Mouse (Mus musculus): ENCODE data around the gene Phb. TPM values are rescaled to one million over a fixed set of nuclear protein-coding genes. Genes with fewer than 3 reads are reported as not detected.
A peak's percentile ranks its signal among the peaks of the same experiment; 100 is the strongest.

The Phb gene
- polyA plus RNA-seq, 1 experiment from 2014 or later = 184 TPM

DNA sequence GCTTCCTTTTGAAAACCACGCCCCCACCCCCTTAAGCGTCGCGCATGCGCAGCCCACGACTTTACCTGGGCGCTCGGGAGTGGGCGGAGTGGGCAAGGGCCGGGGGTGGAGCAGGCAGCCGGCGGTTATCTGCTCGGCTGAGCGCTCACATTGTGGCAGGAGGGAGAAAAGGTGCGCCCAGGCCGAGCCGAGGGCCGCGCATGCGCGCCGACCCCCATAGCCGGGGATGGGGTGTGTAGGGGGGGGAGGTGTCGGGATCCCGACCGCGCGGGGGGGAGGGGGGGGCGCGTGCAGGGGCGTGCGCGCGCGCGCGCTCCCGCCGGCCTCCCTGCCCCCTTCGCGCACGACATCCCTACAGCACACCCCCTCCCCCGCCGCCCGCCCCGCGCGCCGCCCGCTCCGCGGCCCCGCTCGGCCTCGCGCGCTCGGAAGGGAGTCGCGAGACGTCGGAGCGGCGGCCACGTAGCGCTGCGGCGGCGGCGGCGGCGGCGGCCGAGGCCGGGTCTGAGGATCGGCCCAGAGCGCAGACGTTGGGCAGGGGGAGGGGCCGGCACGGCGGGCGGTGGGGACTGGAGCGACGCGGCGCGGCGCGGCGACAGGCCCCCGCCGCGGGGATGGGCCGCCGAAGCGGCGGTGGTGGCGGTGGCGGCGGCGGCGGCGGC is 45.9 kb downstream of the Phb start, which contains the start of gene Zfp652:
Gene Zfp652, plus strand, starts transcription at position 111 of the 662 bp plus-strand sequence.
- Histone ChIP-seq H3K36me3 (no peaks in the 10 kb centered on the region), H3K27ac (peak within 1 kb of the TSS; percentile 96), H3K27me3 (no peaks in the 10 kb centered on the region), H3K4me3 (replicated peaks) (peak within 1 kb of the TSS; percentile 92), H3K9ac (peak within 1 kb of the TSS; percentile 97), H3K9me3 (replicated peaks) (no peaks in the 10 kb centered on the region), H3K4me1 (replicated peaks) (peaks cover 69% of the 10 kb centered on the region), H3K4me2 (peak within 1 kb of the TSS; percentile 99)
- peak; percentile 86 for ATAC-seq (ENCODE audit: low read depth)
- WGBS (ENCODE audit: insufficient replicate concordance) = under 1% methylated on average over 55 of the region's 103 CpGs
- DNase-seq = peak; percentile 87

DNA sequence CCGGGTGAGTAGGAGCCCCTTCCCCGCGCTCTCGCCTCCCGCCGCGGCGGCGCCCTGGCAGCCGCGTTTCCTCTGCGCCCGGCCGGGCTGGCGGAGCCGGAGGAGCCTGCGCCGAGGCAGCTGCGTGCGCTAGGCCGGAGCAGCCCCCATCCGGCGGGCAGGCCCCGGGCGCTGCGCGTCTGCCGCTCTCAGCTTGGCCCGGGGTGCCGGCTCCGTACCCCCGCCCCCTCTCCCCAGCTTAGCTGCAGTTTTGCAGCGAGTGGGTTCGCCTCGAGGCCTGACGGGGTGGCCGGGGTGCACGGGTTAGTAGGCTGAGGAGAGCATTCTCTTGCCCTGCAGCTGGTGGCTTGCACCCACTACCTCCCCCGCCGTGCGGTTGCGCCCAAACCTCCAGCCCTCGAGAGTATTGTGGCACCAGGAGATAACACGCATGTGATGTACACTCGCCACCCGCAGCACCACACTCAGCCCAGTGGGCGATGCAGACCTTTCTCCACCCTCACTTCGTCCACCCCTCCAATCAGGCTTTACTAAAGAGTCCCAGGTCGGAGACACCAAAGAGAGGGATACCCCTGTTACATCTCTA is 46.6 kb downstream of the Phb start:
- ATAC-seq (ENCODE audit: low read depth) (peak; percentile 73), DNase-seq (peak; percentile 64)
- Histone ChIP-seq H3K9ac (peak overlapping the region; percentile 97), H3K36me3 (no peaks in the 10 kb centered on the region), H3K9me3 (replicated peaks) (no peaks in the 10 kb centered on the region), H3K4me1 (replicated peaks) (peaks cover 63% of the 10 kb centered on the region), H3K27me3 (no peaks in the 10 kb centered on the region), H3K27ac (peak overlapping the region; percentile 96), H3K4me3 (replicated peaks) (peak overlapping the region; percentile 92), H3K4me2 (peak overlapping the region; percentile 99)
- under 1% methylated on average over 44 of the region's 49 CpGs for WGBS (ENCODE audit: insufficient replicate concordance)

DNA sequence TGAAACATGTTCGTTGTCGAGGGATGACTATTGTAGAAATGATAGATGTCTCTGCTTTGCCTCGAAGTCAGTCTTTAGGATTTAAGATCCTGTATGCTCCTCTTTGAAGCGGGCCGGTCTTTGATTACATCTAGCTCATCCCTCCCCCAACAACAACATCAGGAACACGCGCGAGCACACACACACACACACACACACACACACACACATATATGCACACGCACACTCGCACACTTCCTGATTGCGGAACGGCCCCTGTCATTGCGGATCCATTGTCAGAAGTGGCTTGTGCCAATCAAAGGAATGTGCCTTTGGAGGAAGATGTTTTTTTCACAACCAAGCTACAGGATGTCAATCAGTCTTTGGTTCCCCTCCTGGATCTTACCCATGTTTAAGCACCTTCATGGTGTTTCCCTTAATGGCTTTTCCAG is 47.1 kb downstream of the Phb start:
- under 1% methylated on average over 13 of the region's 13 CpGs for WGBS (ENCODE audit: insufficient replicate concordance)
- DNase-seq = no peak
- Histone ChIP-seq H3K4me2 (peak overlapping the region; percentile 99), H3K9ac (peak overlapping the region; percentile 97), H3K27me3 (no peaks in the 10 kb centered on the region), H3K27ac (peak overlapping the region; percentile 96), H3K4me3 (replicated peaks) (peak overlapping the region; percentile 92), H3K4me1 (replicated peaks) (peaks cover 62% of the 10 kb centered on the region), H3K36me3 (no peaks in the 10 kb centered on the region), H3K9me3 (replicated peaks) (no peaks in the 10 kb centered on the region)
- no peak for ATAC-seq (ENCODE audit: low read depth)

DNA sequence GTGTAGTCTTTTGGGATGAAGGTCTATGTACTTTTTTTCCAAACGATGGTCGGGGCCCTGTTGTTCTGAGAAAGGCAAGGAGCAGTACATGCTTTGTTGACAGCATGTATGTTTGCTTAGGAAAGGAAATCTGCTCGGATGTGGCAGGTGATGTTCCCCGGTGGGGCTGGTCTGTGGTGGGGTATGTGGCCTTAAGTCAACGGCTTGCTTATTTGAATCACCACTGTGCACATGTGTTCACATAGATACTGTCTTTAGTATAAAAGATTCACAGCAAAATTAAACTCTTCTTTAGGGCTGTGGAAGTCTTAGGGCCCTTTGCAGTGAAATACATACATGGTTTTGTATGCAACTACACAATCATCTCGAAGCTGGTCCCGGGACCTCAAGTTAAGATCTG is 47.7 kb downstream of the Phb start:
- Histone ChIP-seq H3K27me3 (no peaks in the 10 kb centered on the region), H3K9me3 (replicated peaks) (no peaks in the 10 kb centered on the region), H3K4me3 (replicated peaks) (peak overlapping the region; percentile 92), H3K27ac (peak overlapping the region; percentile 96), H3K9ac (peak overlapping the region; percentile 97), H3K4me2 (peak overlapping the region; percentile 99), H3K4me1 (replicated peaks) (peaks cover 56% of the 10 kb centered on the region), H3K36me3 (no peaks in the 10 kb centered on the region)
- 21% methylated on average over 7 of the region's 7 CpGs for WGBS (ENCODE audit: insufficient replicate concordance)
- no peak for ATAC-seq (ENCODE audit: low read depth)
- no peak for DNase-seq

DNA sequence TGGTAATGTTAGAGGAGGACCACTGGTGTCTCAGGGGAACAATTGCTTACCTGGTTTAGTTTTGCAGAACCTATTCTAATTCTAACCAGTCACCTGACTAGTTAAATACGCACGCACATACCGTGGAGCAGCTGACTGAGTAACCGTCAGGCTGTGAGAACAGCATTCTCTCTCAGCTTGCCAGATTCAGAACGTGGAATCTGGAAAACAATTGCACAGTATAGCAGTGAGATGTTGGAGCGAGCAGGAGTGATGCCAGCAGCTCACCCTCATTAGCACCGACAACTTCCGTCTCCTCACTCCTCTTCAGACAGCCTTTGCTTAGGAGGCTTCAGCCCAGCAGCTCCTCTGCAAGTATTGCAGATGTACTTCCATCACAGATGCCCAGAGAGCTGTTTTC is 49.4 kb downstream of the Phb start:
- H3K4me2 ChIP-seq = no peak overlapping the region
- peaks cover 46% of the 10 kb centered on the region for H3K4me1 ChIP-seq (replicated peaks)
- no peak for DNase-seq
- no peaks in the 10 kb centered on the region for H3K36me3 ChIP-seq
- H3K27me3 ChIP-seq = no peaks in the 10 kb centered on the region
- no peak overlapping the region for H3K27ac ChIP-seq
- H3K9me3 ChIP-seq (replicated peaks) = no peaks in the 10 kb centered on the region
- H3K9ac ChIP-seq = no peak overlapping the region
- H3K4me3 ChIP-seq (replicated peaks) = no peak overlapping the region
- ATAC-seq (ENCODE audit: low read depth) = no peak
- WGBS (ENCODE audit: insufficient replicate concordance) = 79% methylated on average over 8 of the region's 8 CpGs

DNA sequence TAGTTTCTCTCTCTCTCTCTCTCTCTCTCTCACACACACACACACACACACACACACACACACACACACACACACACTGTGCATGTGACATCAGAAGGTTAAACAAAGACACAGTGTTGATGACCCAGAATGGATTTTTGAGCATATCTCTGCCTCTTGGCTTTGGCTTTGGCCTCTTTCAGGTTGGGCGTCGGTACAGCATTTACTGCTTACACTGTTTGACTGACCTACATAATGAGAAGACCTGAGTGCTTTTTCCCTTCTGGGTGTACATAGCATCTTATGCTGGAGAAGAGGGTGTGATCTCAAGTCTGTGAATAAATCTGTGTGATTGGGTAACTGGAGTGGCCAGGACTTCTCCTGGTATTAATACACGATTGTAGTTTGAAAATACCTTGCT is 52.6 kb downstream of the Phb start:
- peaks cover 3% of the 10 kb centered on the region; the same call in 1 of the 2 replicates for H3K36me3 ChIP-seq
- no peak overlapping the region for H3K4me3 ChIP-seq (replicated peaks)
- no peaks in the 10 kb centered on the region for H3K27me3 ChIP-seq
- peaks cover 31% of the 10 kb centered on the region for H3K4me1 ChIP-seq (replicated peaks)
- DNase-seq = no peak
- no peak overlapping the region for H3K27ac ChIP-seq
- ATAC-seq (ENCODE audit: low read depth) = no peak
- no peak overlapping the region for H3K9ac ChIP-seq
- H3K4me2 ChIP-seq = no peak overlapping the region
- no peaks in the 10 kb centered on the region for H3K9me3 ChIP-seq (replicated peaks)
- WGBS (ENCODE audit: insufficient replicate concordance) = 82% methylated on average over 3 of the region's 3 CpGs

DNA sequence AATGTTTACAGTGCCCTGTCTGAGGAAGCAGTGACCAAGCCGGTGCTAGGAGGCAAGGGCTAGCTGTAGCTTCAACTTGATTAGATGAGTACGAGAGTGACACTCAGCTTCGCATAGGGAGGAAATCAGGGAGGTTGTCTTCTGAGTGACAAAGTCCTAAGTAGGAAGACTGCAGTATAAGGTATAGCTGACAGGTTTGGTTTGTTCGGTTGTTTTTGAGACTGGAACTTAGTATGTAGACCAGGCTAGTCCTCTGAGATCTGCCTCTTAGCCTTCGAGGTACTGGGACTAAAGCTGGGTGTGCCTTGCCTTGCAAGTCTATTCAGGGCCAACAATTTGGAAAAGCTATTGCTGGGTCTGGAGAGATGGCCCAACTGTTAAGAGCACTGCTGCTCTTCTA is 56.5 kb downstream of the Phb start, which contains the start of gene B130006D01Rik:
Gene B130006D01Rik, plus strand, starts transcription at position 301 of the 400 bp plus-strand sequence.
- Histone ChIP-seq H3K27ac (no peak within 1 kb of the TSS), H3K27me3 (no peaks in the 10 kb centered on the region), H3K9ac (no peak within 1 kb of the TSS), H3K9me3 (replicated peaks) (no peaks in the 10 kb centered on the region), H3K4me1 (replicated peaks) (peaks cover 34% of the 10 kb centered on the region), H3K4me2 (no peak within 1 kb of the TSS), H3K36me3 (peaks cover 3% of the 10 kb centered on the region; the same call in 1 of the 2 replicates), H3K4me3 (replicated peaks) (no peak within 1 kb of the TSS)
- ATAC-seq (ENCODE audit: low read depth) = no peak
- 75% methylated on average over 5 of the region's 5 CpGs for WGBS (ENCODE audit: insufficient replicate concordance)
- DNase-seq = no peak

DNA sequence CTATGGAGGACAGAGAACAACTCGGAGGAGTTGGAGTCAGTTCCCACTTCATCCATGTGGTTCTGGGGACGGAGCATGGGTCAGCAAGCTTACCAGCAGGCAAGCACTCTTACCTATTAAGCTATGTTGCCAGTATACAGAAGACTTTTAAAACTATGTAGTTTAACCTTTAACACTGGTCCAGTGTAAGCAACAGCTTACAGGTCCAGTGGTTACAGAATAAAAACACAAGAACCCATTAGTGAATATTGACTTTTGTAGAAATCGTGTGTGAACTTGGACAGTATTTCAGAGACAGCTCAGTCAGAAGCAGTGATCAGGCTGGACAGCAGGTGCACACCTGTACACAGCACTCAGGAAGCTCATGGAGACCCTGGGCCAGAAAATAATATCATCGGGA is 57.7 kb downstream of the Phb start:
- H3K27me3 ChIP-seq = no peaks in the 10 kb centered on the region
- peaks cover 45% of the 10 kb centered on the region for H3K4me1 ChIP-seq (replicated peaks)
- 80% methylated on average over 4 of the region's 4 CpGs for WGBS (ENCODE audit: insufficient replicate concordance)
- H3K4me2 ChIP-seq = no peak overlapping the region
- H3K9ac ChIP-seq = no peak overlapping the region
- no peak overlapping the region for H3K27ac ChIP-seq
- H3K36me3 ChIP-seq = peaks cover 3% of the 10 kb centered on the region; the same call in 1 of the 2 replicates
- no peaks in the 10 kb centered on the region for H3K9me3 ChIP-seq (replicated peaks)
- ATAC-seq (ENCODE audit: low read depth) (no peak), DNase-seq (no peak)
- no peak overlapping the region for H3K4me3 ChIP-seq (replicated peaks)

DNA sequence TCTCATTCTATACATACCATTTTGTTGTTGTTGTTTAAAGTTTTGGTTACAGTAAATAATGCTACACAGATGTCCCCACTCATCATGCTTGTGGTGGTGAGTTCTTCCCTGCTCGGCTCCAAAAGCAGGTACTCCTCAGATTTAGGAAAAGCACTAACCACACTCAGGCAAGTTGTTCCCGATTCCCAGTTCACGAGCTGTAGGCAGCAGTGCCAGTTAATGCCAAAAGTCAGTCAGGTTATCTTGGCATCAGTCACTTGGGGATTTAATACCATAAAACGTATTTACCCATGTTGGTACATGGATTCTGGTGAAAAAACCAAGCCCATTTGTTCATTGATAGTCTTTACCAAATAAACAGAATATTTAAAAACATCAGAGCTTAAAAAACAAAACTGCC is 59.4 kb downstream of the Phb start:
- H3K27ac ChIP-seq = no peak overlapping the region
- H3K36me3 ChIP-seq = peaks cover 3% of the 10 kb centered on the region; the same call in 1 of the 2 replicates
- no peak overlapping the region for H3K9ac ChIP-seq
- H3K4me3 ChIP-seq (replicated peaks) = no peak overlapping the region
- 71% methylated on average over 4 of the region's 4 CpGs for WGBS (ENCODE audit: insufficient replicate concordance)
- no peak for ATAC-seq (ENCODE audit: low read depth)
- peaks cover 46% of the 10 kb centered on the region for H3K4me1 ChIP-seq (replicated peaks)
- no peaks in the 10 kb centered on the region for H3K9me3 ChIP-seq (replicated peaks)
- no peaks in the 10 kb centered on the region for H3K27me3 ChIP-seq
- H3K4me2 ChIP-seq = no peak overlapping the region
- no peak for DNase-seq

DNA sequence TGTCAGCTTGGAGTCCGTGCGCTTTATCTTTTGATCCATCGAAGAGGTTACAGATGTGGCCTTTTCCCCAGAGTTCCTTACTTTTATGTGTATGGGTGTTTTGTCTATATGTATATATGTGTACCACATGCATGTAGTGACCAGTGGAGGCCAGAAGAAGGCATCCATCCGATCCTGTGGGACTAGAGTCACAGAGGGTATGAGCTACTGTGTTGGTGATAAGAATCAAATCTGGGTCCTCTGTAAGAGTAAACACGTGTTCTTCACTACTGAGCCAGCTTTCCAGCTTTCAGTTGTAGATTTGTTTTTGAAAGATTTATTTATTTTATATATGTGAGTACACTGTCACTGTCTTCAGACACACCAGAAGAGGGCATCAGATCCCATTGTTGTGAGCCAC is 61.2 kb downstream of the Phb start:
- Histone ChIP-seq H3K9ac (no peak overlapping the region), H3K4me2 (no peak overlapping the region), H3K9me3 (replicated peaks) (no peaks in the 10 kb centered on the region), H3K27me3 (no peaks in the 10 kb centered on the region), H3K4me1 (replicated peaks) (peaks cover 46% of the 10 kb centered on the region), H3K4me3 (replicated peaks) (no peak overlapping the region), H3K36me3 (peaks cover 3% of the 10 kb centered on the region; the same call in 1 of the 2 replicates), H3K27ac (no peak overlapping the region)
- ATAC-seq (ENCODE audit: low read depth) (no peak), DNase-seq (no peak)
- WGBS (ENCODE audit: insufficient replicate concordance) = 70% methylated on average over 5 of the region's 5 CpGs

DNA sequence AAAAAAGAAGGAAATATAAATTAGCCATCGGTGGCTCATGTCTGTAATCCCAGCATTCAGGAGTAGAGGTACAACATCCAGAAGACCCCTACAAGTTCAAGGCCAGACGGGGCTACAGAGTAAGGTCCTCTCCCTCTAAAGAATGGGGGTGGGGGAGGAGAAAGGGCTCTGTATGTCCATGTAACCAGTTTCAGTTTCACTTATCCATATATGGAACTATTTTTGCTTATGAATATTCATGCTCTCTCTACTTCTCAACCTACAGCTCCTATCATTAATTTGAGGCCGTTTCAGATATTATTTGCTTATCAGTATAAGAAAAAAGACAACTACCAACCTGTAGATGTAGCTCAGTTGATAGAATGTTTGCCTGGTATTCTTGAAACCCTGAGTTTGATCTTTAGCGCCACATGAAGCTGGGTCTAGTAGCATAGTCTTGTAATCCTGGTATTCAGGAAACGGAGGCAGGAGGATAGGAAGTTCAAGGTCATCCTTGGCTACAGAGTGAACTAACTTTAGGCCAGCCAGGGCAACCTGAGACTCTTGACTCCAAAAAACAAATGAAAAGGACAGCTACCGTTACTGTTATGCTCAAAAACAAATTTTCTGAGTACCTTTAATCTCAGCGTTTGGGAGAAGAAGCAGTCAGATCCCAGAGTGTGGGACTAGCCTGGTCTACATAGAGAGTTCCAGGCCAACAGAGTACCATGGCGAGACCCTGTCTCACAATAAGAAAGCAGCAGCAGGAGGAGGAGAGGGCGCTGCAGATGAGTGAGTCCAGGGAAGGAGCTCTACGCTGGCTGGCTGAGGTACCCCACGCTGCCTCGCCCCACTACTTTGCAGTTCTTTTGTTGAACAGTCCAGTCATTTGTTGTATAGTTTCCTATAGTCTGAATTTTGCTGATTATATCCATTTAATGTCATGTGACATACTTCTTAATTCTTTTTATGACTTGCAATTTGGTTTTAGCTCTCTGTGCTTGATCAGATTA is 62.5 kb downstream of the Phb start:
- no peak overlapping the region for H3K4me3 ChIP-seq (replicated peaks)
- peak overlapping the region; percentile 41; the same call in 1 of the 2 replicates for H3K27ac ChIP-seq
- no peaks in the 10 kb centered on the region for H3K27me3 ChIP-seq
- DNase-seq (no peak), ATAC-seq (ENCODE audit: low read depth) (no peak)
- no peak overlapping the region for H3K9ac ChIP-seq
- no peaks in the 10 kb centered on the region for H3K9me3 ChIP-seq (replicated peaks)
- H3K36me3 ChIP-seq = no peaks in the 10 kb centered on the region
- 68% methylated on average over 12 of the region's 12 CpGs for WGBS (ENCODE audit: insufficient replicate concordance)
- 0 out of 2 replicates have a peak overlapping the region, but pooled peaks have one; percentile 23 for H3K4me2 ChIP-seq
- peaks cover 36% of the 10 kb centered on the region for H3K4me1 ChIP-seq (replicated peaks)
